Mouse (Mus musculus) retina, postnatal 1 day (tissue): ENCODE measurements around the gene Tnfrsf14.
A peak's percentile ranks its signal among the peaks of the same experiment; 100 is the strongest.

Experiments used
- DNase-seq: peaks from one replicate; pipeline ENCODE4 v3.0.0-alpha.2; 2012

Gene Tnfrsf14

DNA sequence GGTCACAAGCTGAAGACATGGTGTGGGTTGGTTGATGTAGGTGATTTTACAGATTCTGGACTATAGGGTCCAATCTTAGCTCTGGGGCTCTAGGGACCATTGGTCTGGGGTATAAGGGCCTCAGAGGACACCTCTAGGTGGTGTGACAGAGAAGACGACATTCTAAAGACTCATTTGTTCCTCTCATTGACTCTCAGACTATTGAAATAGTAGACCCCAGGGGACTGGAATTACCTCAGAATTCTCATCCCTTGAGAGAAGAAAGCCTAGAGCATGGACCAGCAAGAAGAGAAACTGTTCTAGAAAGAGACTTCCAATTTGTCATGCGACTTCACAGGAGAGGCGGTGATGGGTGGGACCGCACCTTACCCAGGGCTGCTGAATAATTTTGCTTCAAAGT is 14.1 kb downstream of the Tnfrsf14 start:
- no peak for DNase-seq

DNA sequence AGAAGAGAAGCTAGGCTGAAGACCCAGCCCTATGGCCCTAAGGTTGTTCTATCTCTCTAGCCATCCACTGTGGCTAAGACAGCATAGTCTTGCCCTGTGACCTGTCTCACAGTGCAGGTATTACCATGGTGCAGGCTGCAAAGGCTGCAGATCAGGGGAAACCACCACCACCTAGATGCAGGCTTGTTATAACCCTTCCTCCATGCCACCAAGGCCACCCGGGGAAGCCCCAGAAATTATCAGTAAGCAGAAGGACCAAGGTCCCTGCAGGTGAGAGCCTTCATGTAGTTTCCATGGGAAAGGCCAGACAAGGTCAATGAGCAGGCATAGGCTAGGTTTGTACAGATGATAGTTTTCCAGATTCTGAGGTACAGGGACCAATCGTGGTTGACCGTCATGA is 14.5 kb downstream of the Tnfrsf14 start:
- DNase-seq = no peak

- DNase-seq = no peak
These were observed 16.7 kb downstream of the Tnfrsf14 start for GRCm38 (mm10) chr4:154911644-154912043.

- DNase-seq = peak; percentile 34
These were observed 17.5 kb downstream of the Tnfrsf14 start for GRCm38 (mm10) chr4:154910606-154911522.

DNA sequence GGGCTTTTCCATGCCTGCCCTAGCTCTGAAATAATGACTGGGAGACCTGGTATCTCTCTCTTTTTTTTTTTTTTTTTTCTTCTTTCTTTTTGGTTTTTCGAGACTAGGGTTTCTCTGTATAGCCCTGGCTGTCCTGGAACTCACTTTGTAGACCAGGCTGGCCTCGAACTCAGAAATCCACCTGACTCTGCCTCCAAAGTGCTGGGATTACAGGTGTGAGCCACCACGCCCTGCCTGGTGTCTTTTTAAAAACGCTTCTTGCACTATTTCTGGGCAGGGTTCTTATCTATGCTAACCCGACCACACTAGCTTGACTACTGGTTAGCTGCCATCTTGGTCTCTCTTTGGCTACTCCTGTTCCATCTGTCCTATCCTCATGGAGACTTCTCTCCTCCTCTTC is 19.9 kb downstream of the Tnfrsf14 start:
- no peak for DNase-seq

DNA sequence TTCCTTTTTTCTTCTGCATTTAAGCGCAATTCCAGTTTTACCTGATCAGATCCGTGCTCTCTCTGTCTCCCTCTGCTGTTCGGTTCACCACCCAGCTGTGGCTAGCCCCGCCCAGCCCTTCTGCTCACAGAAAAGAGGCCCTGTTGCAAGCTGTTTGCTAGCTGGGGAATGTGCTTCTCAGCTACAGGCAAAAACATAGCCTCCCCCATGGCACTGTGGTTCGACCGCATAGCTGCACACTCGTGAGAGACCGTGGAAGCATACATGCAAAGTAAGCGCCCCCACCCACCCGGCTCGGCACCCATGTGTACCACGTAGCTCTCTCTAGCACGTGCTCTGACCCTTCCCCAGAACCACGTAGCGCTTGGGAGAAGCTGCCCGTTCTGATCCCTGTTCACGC is 20.5 kb downstream of the Tnfrsf14 start:
- peak; percentile 83 for DNase-seq

DNA sequence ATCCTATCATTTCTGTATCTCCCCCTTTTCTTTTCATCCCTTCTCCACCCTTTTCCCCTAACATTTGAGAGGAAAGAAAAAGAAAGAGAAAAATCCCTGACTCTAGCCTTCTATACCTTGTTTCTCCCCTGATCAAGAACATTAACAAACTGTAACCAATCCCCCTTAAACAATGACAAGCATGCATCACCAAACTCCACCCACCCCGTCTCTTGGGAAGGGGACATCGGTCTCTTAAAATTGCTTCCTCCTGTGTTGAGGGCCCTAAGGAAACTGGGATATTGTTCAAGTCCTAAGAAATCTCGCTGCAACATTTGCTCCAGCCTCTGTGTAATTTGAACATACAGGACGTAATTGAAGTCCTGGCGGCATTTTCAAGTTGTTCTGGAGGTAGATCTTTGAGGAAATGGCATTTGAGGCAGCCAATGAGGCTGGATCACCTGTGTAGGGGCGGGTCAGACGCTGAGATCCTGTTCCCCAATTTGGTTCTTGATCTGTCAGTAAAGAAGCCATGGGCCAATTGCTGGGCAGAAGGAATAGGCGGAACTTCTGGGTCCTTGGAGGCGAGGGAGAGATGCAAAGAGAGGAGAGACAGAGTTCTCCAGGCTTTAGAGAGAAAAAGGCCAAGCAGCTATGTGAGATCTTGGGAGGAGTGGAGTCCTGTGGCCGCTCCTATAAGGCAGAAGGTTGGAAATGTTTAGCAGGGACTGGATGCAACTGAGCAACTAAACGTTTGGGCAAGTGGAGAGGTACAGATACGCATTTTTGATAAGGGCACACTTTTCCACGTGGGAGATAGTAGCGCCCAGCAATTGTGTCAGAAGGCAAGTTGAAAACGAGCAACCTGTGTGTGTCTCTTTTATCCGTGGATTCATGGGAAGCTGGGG is 23.9 kb downstream of the Tnfrsf14 start:
- peak; percentile 91 for DNase-seq

DNA sequence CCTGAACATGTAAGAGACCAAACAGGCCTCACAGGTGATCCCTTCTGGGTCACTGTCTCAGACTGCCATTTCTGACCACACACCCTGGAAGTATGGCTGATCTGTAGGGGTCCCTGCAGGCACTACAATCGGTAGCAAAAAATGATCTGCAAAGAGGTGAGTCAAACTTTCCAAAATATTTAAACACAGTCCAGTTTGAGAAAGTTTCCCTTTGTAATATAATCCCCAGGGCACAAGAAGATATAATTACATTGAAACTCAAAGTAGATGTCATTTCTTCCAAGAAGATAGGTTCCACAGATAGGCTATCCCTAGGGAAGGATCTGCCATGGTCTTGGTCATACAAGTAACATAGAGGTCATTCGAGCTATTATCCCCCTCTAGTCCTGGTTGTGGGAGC is 26.0 kb downstream of the Tnfrsf14 start:
- DNase-seq = no peak

DNA sequence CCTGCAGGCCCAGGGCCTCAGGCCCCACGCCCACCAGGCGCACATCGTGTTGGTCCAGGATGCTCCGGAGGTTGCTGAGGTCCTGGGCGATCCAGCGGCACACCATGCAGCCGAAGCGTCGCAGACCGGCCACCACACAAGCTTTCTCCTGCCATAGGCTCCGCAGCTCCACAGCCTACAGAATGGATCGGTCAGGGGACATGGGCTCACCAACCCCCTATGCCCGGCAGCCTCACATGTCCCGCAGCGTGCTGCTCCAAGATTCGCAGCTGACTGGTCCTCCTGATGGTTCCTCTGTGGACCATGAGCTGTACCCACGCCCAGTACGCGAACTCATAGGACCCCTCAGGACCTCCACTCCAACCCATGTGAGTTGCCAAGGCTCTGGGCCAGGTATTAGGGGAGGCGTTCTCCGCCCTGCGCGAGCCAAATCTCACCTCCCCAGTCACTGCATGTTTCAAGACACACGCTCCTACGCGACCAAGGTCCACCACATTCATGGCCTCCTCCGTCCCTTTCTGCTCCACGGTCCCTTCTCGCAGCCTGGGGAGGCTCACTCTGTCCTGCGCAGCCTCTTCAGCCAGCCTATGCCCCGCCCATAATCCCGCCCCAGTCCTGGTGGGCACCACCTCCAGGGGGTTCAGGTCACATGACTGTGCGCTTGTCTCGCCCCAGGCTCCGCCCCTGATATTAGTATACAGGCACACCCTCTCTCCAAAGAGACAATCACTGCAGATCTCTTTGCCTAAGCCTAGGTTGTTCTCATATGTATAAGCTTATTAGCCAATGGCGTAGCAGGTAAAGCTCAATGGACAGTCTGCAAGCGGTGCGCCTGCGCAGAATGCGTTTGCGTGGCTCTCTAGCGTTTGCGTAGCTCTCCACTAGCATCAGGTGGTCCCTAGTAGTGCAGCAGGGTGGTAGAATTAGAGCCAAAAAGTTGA is 29.6 kb downstream of the Tnfrsf14 start, which contains the start of gene Fam213b:
Fam213b (minus strand) TSS at position 630 of the 941 bp plus-strand sequence.
- DNase-seq = peak; percentile 94

DNA sequence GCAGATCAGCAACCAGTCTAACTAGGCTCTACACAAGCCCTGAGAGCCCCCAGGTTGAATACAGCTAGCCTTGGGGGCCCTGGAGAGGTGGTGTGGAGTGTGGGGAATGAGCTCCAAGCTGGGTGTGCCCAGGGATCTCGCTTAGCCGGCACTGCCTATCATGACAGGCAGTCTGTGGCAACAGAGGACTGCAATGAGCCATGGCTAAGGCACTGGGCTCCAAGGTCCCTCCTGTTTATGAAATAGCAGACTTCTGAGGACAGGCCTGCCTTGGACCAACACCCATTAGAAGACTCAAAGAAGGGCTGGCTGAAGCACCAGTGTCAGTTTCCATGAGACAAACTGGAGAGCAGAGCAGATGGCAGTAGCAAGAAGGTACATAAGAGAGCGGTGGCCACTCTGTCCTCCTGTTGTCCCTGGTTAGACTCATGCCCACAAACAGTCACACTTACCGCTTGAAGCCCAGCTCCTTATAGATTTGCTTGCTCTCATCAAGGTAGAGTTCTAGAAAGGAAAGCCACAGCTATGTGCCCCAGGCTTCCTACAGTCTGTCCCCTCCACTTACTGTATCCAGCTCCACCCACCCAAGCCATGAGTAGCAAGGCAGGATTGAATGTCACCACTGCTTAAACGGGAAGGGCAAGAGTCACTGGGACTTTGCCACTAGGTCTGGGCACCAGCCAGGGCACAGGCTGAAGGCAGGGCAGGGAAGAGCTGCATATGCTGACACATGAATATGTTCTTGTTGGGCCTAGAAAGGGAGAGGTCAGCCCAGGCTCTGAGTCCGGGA is 30.5 kb downstream of the Tnfrsf14 start:
- no peak for DNase-seq

GRCm38 (mm10) chr4:154895549-154895948 is 32.8 kb downstream of the Tnfrsf14 start:
- no peak for DNase-seq

GRCm38 (mm10) chr4:154890887-154891286 is 37.5 kb downstream of the Tnfrsf14 start:
- no peak for DNase-seq

- no peak for DNase-seq
These were observed 40.6 kb downstream of the Tnfrsf14 start for GRCm38 (mm10) chr4:154887593-154888250.

GRCm38 (mm10) chr4:154886876-154887592 is 41.3 kb downstream of the Tnfrsf14 start:
- peak; percentile 68 for DNase-seq

- DNase-seq = peak; percentile 60
These were observed 42.9 kb downstream of the Tnfrsf14 start for GRCm38 (mm10) chr4:154885416-154885815.

DNA sequence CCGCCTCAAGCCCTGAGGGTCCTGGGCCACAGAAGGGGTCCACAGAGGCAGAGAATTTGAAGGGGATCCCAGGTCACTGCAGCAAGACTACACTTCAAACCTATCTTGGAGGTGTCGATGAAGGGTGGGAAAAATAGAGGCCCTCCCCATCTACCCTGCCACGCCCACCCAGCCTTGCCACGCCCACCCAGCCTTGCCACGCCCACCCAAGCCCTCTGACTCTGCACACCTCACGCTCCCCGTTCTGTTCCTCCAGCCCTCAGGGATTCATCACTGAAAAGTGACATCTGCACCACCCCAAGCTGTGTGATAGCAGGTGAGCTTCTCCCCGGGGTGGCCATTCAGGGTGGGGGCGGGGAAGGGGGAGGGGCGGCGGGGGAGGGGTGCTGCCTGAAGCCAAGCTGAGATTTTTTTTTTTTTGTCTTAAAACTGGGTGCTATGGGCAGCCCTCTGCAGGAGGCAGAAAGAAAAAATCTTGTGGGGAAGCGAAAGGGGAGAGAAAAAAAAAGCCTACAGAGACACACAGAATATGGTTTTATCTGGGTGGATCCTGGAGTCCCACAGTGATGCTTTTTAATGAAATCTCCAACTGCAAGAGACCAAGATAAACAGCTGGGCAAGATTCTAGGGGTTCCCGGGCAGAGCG is 46.2 kb downstream of the Tnfrsf14 start:
- no peak for DNase-seq

DNA sequence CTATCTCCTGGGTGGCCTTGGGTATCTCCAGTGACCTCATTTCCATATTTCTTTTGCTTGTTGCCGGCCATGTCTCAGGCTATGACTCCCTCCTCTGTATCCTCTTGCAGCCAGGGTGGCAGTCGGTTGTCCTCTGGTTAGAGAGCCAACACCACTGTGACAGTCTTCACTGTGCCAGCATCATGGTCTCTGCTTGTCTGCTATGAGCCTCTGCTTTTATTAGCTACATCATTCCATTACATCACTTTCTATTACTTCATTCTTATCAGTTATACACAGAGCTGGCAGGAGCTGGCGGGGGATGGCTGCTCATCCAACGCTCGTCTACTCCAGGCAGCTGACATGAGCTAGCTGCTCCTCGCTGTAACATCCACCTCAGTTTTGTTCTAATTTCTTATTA is 47.6 kb downstream of the Tnfrsf14 start:
- no peak for DNase-seq

- peak; percentile 97 for DNase-seq
These were observed 50.4 kb downstream of the Tnfrsf14 start for GRCm38 (mm10) chr4:154877864-154878548.

GRCm38 (mm10) chr4:154873186-154873585 is 55.2 kb downstream of the Tnfrsf14 start:
- DNase-seq = no peak
